Mouse (Mus musculus) small intestine, adult 2 months (tissue): ENCODE measurements around the gene Map4k5.

Source experiments
- CTCF ChIP-seq: fragments of 200-500 bp; IDR thresholded peaks from 2 replicates; pipeline ENCODE4 v1.5.1; 2012; ENCODE audit warnings: low read depth, mild to moderate bottlenecking, control low read depth, inconsistent platforms, low read length, moderate library complexity, mixed read lengths; ENCODE audit not compliant: insufficient replicate concordance, insufficient read length; ENCODE audit errors: extremely low read depth
- POLR2A ChIP-seq: fragments of 200-500 bp; IDR thresholded peaks from 2 replicates; pipeline ENCODE4 v1.6.1; 2012; ENCODE audit warnings: low read depth, mild to moderate bottlenecking, control low read depth, inconsistent platforms, low read length, moderate library complexity

DNA sequence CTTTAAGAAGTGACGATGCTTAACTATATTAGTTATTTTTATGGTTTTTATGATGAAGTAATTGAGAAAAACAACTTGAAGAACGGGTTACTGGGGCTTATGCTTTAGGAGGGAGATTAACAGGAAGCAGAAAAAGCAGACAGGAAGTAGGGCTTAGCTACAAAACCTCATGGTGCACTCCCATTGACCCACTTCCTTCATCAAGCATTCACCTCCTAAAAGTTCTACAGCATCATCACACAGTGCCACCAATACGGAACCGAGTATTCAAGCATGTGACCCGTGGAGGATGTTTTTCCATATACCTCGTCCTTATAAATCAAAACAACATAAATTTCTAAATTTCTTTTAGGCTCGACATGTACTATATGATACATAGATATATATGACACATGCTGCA, 19.7 kb upstream of the Map4k5 start:
- no peak for TF ChIP-seq POLR2A
- TF ChIP-seq CTCF = no peak
